Mouse (Mus musculus): ENCODE results near the gene Ncam2. TPM values are rescaled to one million over a fixed set of nuclear protein-coding genes. Genes with fewer than 3 reads are reported as not detected.

Ncam2 gene
- polyA plus RNA-seq, 1 experiment from 2014 or later = 4.1 TPM

GRCm38 (mm10) chr16:81201471-81201870, 974 bp downstream of the Ncam2 start:
- DNase-seq (ENCODE audit: low spot score) = no peak

GRCm38 (mm10) chr16:81201992-81202391, 1.5 kb downstream of the Ncam2 start:
- peak overlapping the region; percentile 93; the same call in 1 of the 2 replicates for H3K4me2 ChIP-seq (ENCODE audit: low read depth, low read length)
- no peaks in the 10 kb centered on the region for H3K9me3 ChIP-seq (ENCODE audit: control insufficient read depth, low read length)
- H3K27me3 ChIP-seq (replicated peaks; ENCODE audit: control insufficient read depth, insufficient read depth, low read length) = no peaks in the 10 kb centered on the region
- ATAC-seq (ENCODE audit: low read depth) (no peak), DNase-seq (ENCODE audit: low spot score) (peak; percentile 64)
- H3K9ac ChIP-seq (ENCODE audit: low read depth, low read length) = no peak overlapping the region
- WGBS = 11% methylated on average over 4 of the region's 4 CpGs
- H3K36me3 ChIP-seq (ENCODE audit: control insufficient read depth, insufficient read depth, low read length) = no peaks in the 10 kb centered on the region
- H3K4me1 ChIP-seq (ENCODE audit: control insufficient read depth, insufficient read depth, low read length) = no peaks in the 10 kb centered on the region; the same call in 1 of the 2 replicates
- H3K4me3 ChIP-seq (ENCODE audit: low read depth, low read length) = peak overlapping the region; percentile 62; the same call in 1 of the 2 replicates
- no peak overlapping the region for H3K27ac ChIP-seq (replicated peaks; ENCODE audit: low read depth, low read length)

More at GRCm38 (mm10) chr16:81201471-81201870, 974 bp downstream of the Ncam2 start:
- H3K9ac ChIP-seq (ENCODE audit: low read depth, low read length) = no peak overlapping the region
- H3K4me3 ChIP-seq (ENCODE audit: low read depth, low read length) = peak overlapping the region; percentile 62
- no peaks in the 10 kb centered on the region for H3K36me3 ChIP-seq (ENCODE audit: control insufficient read depth, insufficient read depth, low read length)
- peak overlapping the region; percentile 93; the same call in 1 of the 2 replicates for H3K4me2 ChIP-seq (ENCODE audit: low read depth, low read length)
- no peaks in the 10 kb centered on the region for H3K27me3 ChIP-seq (replicated peaks; ENCODE audit: control insufficient read depth, insufficient read depth, low read length)
- H3K4me1 ChIP-seq (ENCODE audit: control insufficient read depth, insufficient read depth, low read length) = no peaks in the 10 kb centered on the region; the same call in 1 of the 2 replicates
- H3K9me3 ChIP-seq (ENCODE audit: control insufficient read depth, low read length) = no peaks in the 10 kb centered on the region
- ATAC-seq (ENCODE audit: low read depth) = no peak
- 39% methylated on average over 5 of the region's 5 CpGs for WGBS
- H3K27ac ChIP-seq (replicated peaks; ENCODE audit: low read depth, low read length) = no peak overlapping the region

DNA sequence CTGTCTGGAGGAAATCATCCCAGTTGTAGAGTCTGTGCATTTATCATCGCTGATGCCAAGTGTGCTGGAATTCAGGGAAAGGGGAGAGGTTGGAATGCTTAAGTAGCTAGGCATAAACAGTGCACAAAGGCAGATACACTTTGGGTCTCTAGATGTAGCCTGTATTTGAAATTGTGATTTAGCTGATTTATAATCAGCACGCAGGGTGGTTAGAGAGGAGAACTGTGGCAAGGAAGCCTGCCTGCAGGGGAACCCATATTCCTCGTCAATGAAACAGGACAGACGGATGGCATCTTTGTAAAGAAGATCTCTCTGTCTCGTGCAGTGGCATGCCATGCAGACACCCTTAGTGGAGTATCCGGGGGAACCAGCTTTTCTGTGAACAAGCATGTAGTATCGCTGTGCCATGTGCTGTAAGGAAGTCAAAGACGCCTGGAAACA, 2.2 kb downstream of the Ncam2 start:
- no peak overlapping the region for H3K9ac ChIP-seq (ENCODE audit: low read depth, low read length)
- peak overlapping the region; percentile 32 for H3K4me2 ChIP-seq (ENCODE audit: low read depth, low read length)
- H3K9me3 ChIP-seq (ENCODE audit: control insufficient read depth, low read length) = no peaks in the 10 kb centered on the region
- ATAC-seq (ENCODE audit: low read depth) (no peak), DNase-seq (ENCODE audit: low spot score) (no peak)
- H3K4me1 ChIP-seq (ENCODE audit: control insufficient read depth, insufficient read depth, low read length) = no peaks in the 10 kb centered on the region; the same call in 1 of the 2 replicates
- 64% methylated on average over 8 of the region's 8 CpGs for WGBS
- no peak overlapping the region for H3K27ac ChIP-seq (replicated peaks; ENCODE audit: low read depth, low read length)
- H3K27me3 ChIP-seq (replicated peaks; ENCODE audit: control insufficient read depth, insufficient read depth, low read length) = no peaks in the 10 kb centered on the region
- H3K36me3 ChIP-seq (ENCODE audit: control insufficient read depth, insufficient read depth, low read length) = no peaks in the 10 kb centered on the region
- H3K4me3 ChIP-seq (ENCODE audit: low read depth, low read length) = peak overlapping the region; percentile 11; the same call in 1 of the 2 replicates

- ATAC-seq (ENCODE audit: low read depth) (no peak), DNase-seq (ENCODE audit: low spot score) (no peak)
- Histone ChIP-seq H3K9ac (ENCODE audit: low read depth, low read length) (no peak overlapping the region), H3K4me3 (ENCODE audit: low read depth, low read length) (no peak overlapping the region), H3K9me3 (ENCODE audit: control insufficient read depth, low read length) (no peaks in the 10 kb centered on the region), H3K4me1 (ENCODE audit: control insufficient read depth, insufficient read depth, low read length) (no peaks in the 10 kb centered on the region; the same call in 1 of the 2 replicates), H3K36me3 (ENCODE audit: control insufficient read depth, insufficient read depth, low read length) (no peaks in the 10 kb centered on the region), H3K4me2 (ENCODE audit: low read depth, low read length) (peak overlapping the region; percentile 11; the same call in 1 of the 2 replicates), H3K27me3 (replicated peaks; ENCODE audit: control insufficient read depth, insufficient read depth, low read length) (no peaks in the 10 kb centered on the region), H3K27ac (replicated peaks; ENCODE audit: low read depth, low read length) (no peak overlapping the region)
- WGBS = 57% methylated on average over 12 of the region's 12 CpGs
Measured at GRCm38 (mm10) chr16:81204405-81205034, 4.0 kb downstream of the Ncam2 start.

DNA sequence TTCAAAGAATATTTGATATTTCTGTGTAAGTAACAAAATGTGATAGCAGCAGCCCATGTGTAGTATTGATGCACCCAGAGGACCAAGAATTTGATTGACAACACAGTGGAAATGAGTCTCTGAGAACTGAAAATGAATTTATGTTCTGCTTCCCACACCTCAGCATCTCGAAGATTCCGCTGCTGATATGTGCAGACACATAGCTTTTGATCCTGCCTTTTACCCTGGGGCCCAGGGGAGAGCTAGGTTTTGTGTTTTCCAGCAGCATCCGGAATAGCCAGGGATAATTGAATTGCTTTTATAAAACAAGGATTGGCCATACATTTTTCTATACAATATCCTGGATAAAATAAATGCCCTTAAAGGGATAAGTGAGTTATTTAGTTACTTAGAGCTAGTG, 20.7 kb downstream of the Ncam2 start:
- H3K4me3 ChIP-seq (ENCODE audit: low read depth, low read length) = no peak overlapping the region
- no peaks in the 10 kb centered on the region for H3K9me3 ChIP-seq (ENCODE audit: control insufficient read depth, low read length)
- H3K9ac ChIP-seq (ENCODE audit: low read depth, low read length) = no peak overlapping the region
- DNase-seq (ENCODE audit: low spot score) (no peak), ATAC-seq (ENCODE audit: low read depth) (no peak)
- H3K4me1 ChIP-seq (ENCODE audit: control insufficient read depth, insufficient read depth, low read length) = no peaks in the 10 kb centered on the region; the same call in 1 of the 2 replicates
- 49% methylated on average over 3 of the region's 3 CpGs for WGBS
- no peak overlapping the region for H3K4me2 ChIP-seq (ENCODE audit: low read depth, low read length)
- no peaks in the 10 kb centered on the region for H3K27me3 ChIP-seq (replicated peaks; ENCODE audit: control insufficient read depth, insufficient read depth, low read length)
- H3K36me3 ChIP-seq (ENCODE audit: control insufficient read depth, insufficient read depth, low read length) = no peaks in the 10 kb centered on the region
- H3K27ac ChIP-seq (replicated peaks; ENCODE audit: low read depth, low read length) = no peak overlapping the region

DNA sequence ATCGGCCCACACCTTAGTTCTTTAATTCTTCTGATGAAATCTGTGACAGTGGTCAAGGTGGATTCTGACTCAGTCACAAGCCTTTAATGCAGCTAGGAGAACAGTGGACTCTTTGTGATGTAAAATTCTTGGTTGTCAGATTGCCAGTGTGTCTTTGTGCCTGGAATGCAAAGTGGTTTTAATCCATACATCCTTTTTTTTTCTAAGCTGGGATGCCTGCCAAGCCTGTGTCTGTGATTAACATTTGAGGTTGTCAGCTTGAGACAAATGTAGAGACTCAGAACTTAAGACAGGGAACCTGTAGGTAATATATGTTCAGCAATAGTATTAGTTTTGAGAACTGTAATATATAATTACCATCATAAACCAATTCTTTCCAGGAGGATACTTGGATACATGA, 23.3 kb downstream of the Ncam2 start:
- Histone ChIP-seq H3K9me3 (ENCODE audit: control insufficient read depth, low read length) (no peaks in the 10 kb centered on the region), H3K9ac (ENCODE audit: low read depth, low read length) (no peak overlapping the region), H3K4me2 (ENCODE audit: low read depth, low read length) (no peak overlapping the region), H3K36me3 (ENCODE audit: control insufficient read depth, insufficient read depth, low read length) (no peaks in the 10 kb centered on the region), H3K4me3 (ENCODE audit: low read depth, low read length) (no peak overlapping the region), H3K27me3 (replicated peaks; ENCODE audit: control insufficient read depth, insufficient read depth, low read length) (no peaks in the 10 kb centered on the region), H3K27ac (replicated peaks; ENCODE audit: low read depth, low read length) (no peak overlapping the region), H3K4me1 (ENCODE audit: control insufficient read depth, insufficient read depth, low read length) (no peaks in the 10 kb centered on the region; the same call in 1 of the 2 replicates)
- ATAC-seq (ENCODE audit: low read depth) (no peak), DNase-seq (ENCODE audit: low spot score) (peak; percentile 81)
- 44% methylated on average over 1 of the region's 1 CpGs for WGBS

GRCm38 (mm10) chr16:81224253-81224652, 23.8 kb downstream of the Ncam2 start:
- H3K36me3 ChIP-seq (ENCODE audit: control insufficient read depth, insufficient read depth, low read length) = no peaks in the 10 kb centered on the region
- no peaks in the 10 kb centered on the region; the same call in 1 of the 2 replicates for H3K4me1 ChIP-seq (ENCODE audit: control insufficient read depth, insufficient read depth, low read length)
- no peaks in the 10 kb centered on the region for H3K9me3 ChIP-seq (ENCODE audit: control insufficient read depth, low read length)
- no peak for ATAC-seq (ENCODE audit: low read depth)
- H3K9ac ChIP-seq (ENCODE audit: low read depth, low read length) = no peak overlapping the region
- no peak overlapping the region for H3K4me2 ChIP-seq (ENCODE audit: low read depth, low read length)
- DNase-seq (ENCODE audit: low spot score) = no peak
- H3K27me3 ChIP-seq (replicated peaks; ENCODE audit: control insufficient read depth, insufficient read depth, low read length) = no peaks in the 10 kb centered on the region
- no peak overlapping the region for H3K27ac ChIP-seq (replicated peaks; ENCODE audit: low read depth, low read length)
- no peak overlapping the region for H3K4me3 ChIP-seq (ENCODE audit: low read depth, low read length)

GRCm38 (mm10) chr16:81254875-81255274, 54.4 kb downstream of the Ncam2 start:
- no peak for DNase-seq (ENCODE audit: low spot score)
- Histone ChIP-seq H3K9me3 (ENCODE audit: control insufficient read depth, low read length) (no peaks in the 10 kb centered on the region), H3K36me3 (ENCODE audit: control insufficient read depth, insufficient read depth, low read length) (no peaks in the 10 kb centered on the region), H3K4me3 (ENCODE audit: low read depth, low read length) (no peak overlapping the region), H3K27me3 (replicated peaks; ENCODE audit: control insufficient read depth, insufficient read depth, low read length) (no peaks in the 10 kb centered on the region), H3K9ac (ENCODE audit: low read depth, low read length) (no peak overlapping the region), H3K27ac (replicated peaks; ENCODE audit: low read depth, low read length) (no peak overlapping the region), H3K4me1 (ENCODE audit: control insufficient read depth, insufficient read depth, low read length) (no peaks in the 10 kb centered on the region), H3K4me2 (ENCODE audit: low read depth, low read length) (no peak overlapping the region)
- ATAC-seq (ENCODE audit: low read depth) = no peak

GRCm38 (mm10) chr16:81260429-81260828, 59.9 kb downstream of the Ncam2 start:
- Histone ChIP-seq H3K4me2 (ENCODE audit: low read depth, low read length) (no peak overlapping the region), H3K27me3 (replicated peaks; ENCODE audit: control insufficient read depth, insufficient read depth, low read length) (no peaks in the 10 kb centered on the region), H3K4me3 (ENCODE audit: low read depth, low read length) (no peak overlapping the region), H3K27ac (replicated peaks; ENCODE audit: low read depth, low read length) (no peak overlapping the region), H3K9me3 (ENCODE audit: control insufficient read depth, low read length) (no peaks in the 10 kb centered on the region), H3K36me3 (ENCODE audit: control insufficient read depth, insufficient read depth, low read length) (no peaks in the 10 kb centered on the region), H3K9ac (ENCODE audit: low read depth, low read length) (no peak overlapping the region), H3K4me1 (ENCODE audit: control insufficient read depth, insufficient read depth, low read length) (no peaks in the 10 kb centered on the region)
- ATAC-seq (ENCODE audit: low read depth) = no peak
- DNase-seq (ENCODE audit: low spot score) = no peak
- 85% methylated on average over 2 of the region's 2 CpGs for WGBS
